Mouse (Mus musculus) liver, postnatal 0 days (tissue): ENCODE results near the gene Jdp2.

ENCODE experiments used
- CTCF ChIP-seq: sonication (generic); IDR thresholded peaks from 2 replicates; pipeline ENCODE4 v1.5.1; 2016; ENCODE audit warnings: antibody characterized with exemption, low read depth
- EP300 ChIP-seq: IDR thresholded peaks from 2 replicates; pipeline ENCODE4 v1.6.1; 2016; ENCODE audit warnings: antibody characterized with exemption, low read depth, mild to moderate bottlenecking

DNA sequence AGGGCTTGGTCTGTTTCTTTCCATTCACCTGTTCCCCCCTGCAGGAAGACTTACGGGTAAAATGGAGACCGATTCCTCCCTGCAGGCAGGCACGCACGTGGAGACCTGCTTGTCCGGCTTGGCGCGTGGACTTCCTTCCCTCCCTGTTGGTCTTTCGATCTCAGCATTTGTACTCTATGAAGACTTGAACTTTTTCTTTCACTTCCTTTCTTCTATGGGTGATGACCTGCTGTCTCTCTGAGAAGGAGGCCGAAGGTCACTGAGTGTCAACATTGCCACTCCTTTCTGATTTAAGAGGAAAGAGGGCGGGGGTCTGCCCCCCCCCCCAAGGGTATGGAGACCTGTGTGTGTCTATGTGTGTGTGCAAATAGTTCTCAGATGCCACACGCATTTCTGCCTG is 774 bp upstream of the Jdp2 start:
- no peak for TF ChIP-seq CTCF
- TF ChIP-seq EP300 = no peak
